Mouse (Mus musculus): ENCODE results near the gene Rbms3.

The Rbms3 gene

GRCm38 (mm10) chr9:117051935-117052334 is 577.8 kb downstream of the Rbms3 start:
- in situ Hi-C loops (cut with MseI, MboI): no loop called here

GRCm38 (mm10) chr9:117048641-117049040 is 581.1 kb downstream of the Rbms3 start:
- in situ Hi-C loops (cut with MseI, MboI): no loop called here

GRCm38 (mm10) chr9:117041993-117042366 is 587.7 kb downstream of the Rbms3 start:
- in situ Hi-C loops (cut with MseI, MboI): no loop called here

DNA sequence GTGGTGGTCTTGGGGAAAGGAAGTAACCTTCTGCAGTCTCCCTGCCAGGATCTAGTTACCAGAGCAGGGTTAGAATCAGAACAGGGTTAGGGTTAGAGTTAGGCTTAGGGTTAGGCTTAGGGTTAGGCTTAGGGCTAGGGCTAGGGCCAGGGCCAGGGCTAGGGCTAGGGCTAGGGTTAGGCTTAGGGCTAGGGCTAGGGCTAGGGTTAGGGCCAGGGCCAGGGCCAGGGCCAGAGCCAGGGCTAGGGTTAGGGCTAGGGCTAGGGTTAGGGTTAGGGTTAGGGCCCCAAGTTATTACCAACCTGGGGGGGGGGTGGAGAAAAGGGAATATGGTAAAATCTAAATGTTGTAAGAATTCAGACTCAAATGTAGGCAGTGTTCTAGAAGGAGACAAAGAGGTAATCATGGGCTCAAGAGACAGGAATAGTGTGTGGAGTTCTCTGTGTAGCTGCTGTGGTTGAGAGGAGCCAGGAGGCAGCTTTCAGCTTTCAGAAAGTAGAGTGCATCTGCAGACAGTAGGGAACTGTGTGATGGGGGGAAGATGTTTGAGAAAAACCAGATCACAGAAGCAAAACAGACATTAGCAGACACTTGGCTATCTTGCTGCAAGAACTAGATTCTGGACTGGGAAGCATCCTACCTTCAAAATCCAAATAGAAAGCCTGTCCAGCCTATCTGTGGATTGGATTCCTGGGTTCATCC is 588.3 kb downstream of the Rbms3 start:
- in situ Hi-C loops (cut with MseI, MboI): no loop called here

- in situ Hi-C loops (cut with MseI, MboI): no loop called here
These were observed 589.7 kb downstream of the Rbms3 start for GRCm38 (mm10) chr9:117039941-117040453.

DNA sequence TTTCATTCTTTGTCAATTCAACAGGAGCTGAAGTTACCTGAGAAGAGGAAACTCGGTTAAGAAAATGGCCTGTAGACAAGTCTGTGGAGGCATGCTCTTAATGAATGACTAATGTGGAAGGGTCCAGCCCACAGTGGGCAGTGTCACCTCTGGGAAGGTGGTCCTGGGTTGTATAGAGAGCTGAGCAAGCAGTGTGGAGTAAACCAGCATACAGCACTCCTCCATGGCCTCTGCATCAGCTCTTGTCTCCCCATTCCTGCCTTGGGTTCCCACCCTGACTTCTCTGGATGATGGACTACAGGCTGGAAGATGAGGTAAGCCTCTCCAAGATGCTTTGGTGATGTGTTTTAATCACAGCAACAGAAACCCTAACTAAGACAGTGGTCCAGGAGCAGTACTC is 597.0 kb downstream of the Rbms3 start:
- in situ Hi-C loops (cut with MseI, MboI): no loop called here

DNA sequence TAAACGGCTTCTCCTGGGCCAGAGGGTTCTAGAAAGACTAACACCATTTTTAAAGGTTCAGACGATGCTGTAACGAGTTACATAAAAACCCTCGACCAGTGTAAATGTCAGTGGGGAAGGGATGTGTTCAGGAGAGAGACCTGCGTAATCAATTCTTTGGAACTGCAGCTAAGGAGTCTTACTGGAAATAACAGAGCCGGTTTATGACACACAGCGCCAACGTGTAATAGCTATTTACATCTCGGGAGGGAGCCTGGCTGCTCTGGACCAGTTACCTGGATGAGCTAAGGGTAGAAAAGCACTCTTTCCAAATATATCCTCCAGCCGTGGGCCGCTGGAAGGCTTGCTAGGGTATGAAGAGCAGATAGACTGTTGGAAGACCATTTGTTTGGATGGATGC is 598.5 kb downstream of the Rbms3 start:
- in situ Hi-C loops (cut with MseI, MboI): no loop called here

DNA sequence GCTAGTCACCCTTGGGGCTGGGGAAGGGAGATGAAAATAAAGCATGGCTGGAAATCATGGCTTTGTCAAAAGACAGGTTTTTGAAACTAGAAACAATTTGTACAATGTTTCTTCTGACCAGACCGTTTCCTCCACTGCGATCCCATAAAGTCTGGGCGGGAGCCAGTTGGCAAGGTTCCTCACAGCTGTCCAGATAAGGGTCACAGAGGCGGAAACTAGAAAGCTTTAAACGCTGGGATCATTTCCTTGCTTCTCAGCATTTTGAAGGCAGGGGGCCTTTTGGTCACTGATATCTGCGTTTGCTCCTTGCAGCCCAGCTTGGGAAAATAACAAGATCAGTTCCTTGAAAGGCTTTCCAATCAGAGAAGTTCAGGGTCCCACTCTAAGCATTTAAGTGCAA is 598.9 kb downstream of the Rbms3 start:
- in situ Hi-C loops (cut with MseI, MboI): no loop called here

DNA sequence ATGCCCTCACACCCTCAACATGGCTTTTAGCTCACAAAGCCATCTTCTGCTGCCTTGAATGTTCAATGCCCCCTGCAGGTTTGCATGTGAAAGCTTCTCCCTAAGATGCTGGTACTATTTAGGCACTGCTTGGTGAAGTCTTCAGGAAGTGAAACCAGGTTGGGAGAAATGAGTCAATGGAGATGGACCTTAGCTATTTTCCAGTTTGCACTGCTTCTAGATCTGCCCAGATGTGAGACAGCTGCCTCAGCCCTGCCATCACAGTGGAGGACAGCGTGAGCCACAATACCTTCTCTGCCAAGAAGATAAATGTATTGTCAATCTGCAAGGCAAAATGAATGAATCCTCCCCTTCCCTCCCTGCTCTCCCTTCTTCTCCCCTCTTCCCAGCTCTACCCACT is 599.8 kb downstream of the Rbms3 start:
- in situ Hi-C loops (cut with MseI, MboI): no loop called here

- in situ Hi-C loops (cut with MseI, MboI): no loop called here
These were observed 601.1 kb downstream of the Rbms3 start for GRCm38 (mm10) chr9:117028586-117028985.

GRCm38 (mm10) chr9:117022086-117022485 is 607.6 kb downstream of the Rbms3 start:
- in situ Hi-C loops (cut with MseI, MboI): no loop called here

DNA sequence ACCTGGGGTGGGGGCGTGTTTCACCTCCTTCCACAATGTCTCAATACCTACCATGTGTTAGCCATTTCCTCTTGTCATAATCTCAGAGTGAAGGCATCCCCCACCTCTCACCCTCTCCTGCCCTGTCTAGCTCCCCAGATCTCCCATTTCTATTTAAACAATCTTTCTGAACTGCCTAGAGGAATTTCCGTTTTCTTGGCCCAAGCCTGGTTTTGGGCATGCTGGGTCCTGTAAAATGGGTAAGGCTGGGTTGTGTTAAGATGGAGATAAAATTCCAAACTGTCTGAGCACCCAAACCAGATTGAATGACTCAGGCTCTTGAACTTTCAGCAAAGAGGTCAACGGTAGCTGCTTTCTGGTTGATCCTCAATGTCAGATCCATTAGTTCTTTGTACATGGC is 608.2 kb downstream of the Rbms3 start:
- in situ Hi-C loops (cut with MseI, MboI): no loop called here

- in situ Hi-C loops (cut with MseI, MboI): no loop called here
These were observed 609.5 kb downstream of the Rbms3 start for GRCm38 (mm10) chr9:117020216-117020615.

DNA sequence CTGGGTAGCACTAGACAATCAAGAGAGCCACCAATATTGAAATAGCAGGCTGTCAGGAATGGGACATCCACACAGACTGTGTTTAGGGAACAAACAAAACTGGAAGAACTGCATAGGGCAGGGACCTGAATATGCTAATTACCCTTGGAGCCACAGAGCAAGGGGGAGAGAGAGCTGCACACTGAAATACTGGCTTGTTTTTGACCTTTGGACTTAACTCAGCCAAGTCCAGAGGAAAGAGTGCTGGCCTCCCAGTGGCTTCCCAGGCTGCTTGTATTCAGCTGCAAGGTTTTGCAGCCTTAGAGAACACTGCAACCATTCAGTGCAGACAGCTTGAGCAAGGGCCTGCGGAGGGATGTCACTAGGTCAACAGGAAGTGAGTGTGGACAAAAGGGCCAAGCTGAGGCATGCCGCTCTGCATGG is 611.0 kb downstream of the Rbms3 start:
- in situ Hi-C loops (cut with MseI, MboI): no loop called here

GRCm38 (mm10) chr9:117018301-117018700 is 611.4 kb downstream of the Rbms3 start:
- in situ Hi-C loops (cut with MseI, MboI): no loop called here

DNA sequence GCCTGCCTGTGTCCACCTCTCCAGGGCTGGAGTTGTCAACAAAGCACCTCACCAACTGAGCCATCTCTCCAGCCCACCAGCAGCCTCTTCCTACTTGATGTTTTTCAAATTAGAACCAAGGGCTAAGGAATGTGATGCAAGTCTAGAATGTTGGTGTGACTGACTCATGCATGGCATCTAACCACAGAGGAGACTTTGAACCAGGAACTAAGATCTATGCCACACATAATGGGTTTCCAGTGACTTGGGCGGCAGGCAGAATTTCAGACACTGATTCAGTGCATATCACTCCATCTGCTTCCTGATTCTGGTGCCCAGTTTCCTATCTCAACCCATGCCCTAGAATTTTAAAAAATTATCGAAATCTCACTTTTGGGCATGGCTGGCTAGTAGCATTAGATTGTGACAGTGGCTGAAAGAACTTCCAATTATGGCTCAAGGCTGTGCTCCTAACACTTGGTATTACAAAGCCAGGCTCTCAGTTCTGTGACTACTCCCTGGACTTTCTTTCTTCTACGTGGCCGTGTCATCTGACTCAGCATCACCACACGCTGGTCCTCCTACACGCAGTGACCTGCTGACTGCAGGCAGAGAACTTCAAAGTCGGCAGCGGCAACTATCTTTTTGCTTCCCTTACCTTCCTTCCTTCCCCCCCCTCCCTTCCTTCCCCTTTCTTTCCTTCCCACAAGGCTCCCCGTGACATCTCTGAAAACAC is 613.0 kb downstream of the Rbms3 start:
- in situ Hi-C loops (cut with MseI, MboI): no loop called here

GRCm38 (mm10) chr9:117013386-117013785 is 616.3 kb downstream of the Rbms3 start:
- in situ Hi-C loops (cut with MseI, MboI): no loop called here

- in situ Hi-C loops (cut with MseI, MboI): no loop called here
These were observed 618.9 kb downstream of the Rbms3 start for GRCm38 (mm10) chr9:117010801-117011200.

DNA sequence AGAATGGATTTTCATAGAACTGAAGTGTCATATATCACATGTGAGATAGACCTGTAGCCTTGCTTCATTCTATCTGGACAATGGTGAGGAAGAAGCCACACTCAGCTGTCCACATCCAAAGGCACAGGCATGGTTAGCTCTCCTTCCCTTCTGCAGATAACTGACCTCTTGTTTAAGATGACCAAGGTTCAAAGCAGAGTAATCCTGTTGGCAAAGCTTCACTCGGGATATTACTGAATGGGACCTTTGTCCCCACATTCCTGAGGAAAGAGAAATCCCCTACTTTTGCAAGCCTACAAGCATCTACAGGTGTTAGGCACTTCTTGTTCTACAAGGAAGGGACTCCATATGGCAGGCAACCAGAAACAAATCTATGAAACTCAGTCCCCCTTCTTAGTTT is 621.5 kb downstream of the Rbms3 start:
- in situ Hi-C loops (cut with MseI, MboI): no loop called here

- in situ Hi-C loops (cut with MseI, MboI): no loop called here
These were observed 627.6 kb downstream of the Rbms3 start for GRCm38 (mm10) chr9:117002083-117002482.

DNA sequence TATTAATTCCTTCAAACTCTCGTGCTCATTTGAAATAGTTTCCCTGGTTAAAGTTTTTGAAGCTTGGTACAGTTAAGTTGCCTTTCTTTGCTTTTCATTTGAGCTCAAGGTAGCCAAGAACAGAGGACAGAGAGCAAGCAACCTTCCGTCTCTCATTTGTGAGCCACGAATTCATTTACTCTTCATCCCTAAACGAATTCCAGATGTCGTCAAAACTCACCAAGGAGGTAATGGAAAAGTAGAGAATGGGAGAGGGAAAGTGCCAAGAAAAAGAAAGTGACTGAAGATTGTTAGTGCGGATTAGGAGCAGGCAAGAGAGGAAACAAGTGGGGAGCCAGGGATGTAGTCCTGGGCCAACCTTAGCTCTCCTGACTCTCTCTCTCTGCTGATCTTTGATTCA is 630.5 kb downstream of the Rbms3 start:
- in situ Hi-C loops (cut with MseI, MboI): no loop called here

GRCm38 (mm10) chr9:116990321-116990720 is 639.4 kb downstream of the Rbms3 start:
- in situ Hi-C loops (cut with MseI, MboI): no loop called here

DNA sequence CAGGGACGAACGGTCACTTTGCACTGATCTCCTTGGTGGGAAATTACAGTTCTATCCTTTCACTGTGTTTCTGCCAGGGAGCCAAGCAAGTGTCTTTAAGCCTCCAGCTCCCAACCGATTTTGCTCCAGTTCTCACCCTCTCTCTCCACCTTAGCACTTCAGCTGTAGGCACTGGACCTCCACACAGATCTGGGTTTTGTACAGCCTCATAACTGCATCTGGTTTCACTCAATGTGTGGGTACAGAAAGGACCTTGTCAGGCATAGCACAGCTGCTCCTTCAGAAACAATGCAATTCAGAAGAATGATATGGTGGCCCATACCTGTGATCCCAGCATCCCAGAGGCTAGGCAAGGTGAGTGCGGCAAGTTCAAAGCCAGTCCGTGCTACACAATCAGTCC is 648.9 kb downstream of the Rbms3 start:
- in situ Hi-C loops (cut with MseI, MboI): no loop called here
